Mouse (Mus musculus) left cerebral cortex, postnatal 14 days (tissue): Measurements from ENCODE around the gene Gxylt1. TPM values are rescaled to one million over a fixed set of nuclear protein-coding genes. Genes with fewer than 3 reads are reported as not detected.
"Not testable (repeated sequence)": the region's sequence is repeated elsewhere in the genome, so short reads cannot be mapped to it uniquely, and the experiment has no call there.

ENCODE experiments used
- DNase-seq, 2 experiments: peaks; one replicate each; pipeline ENCODE4 v3.0.0; 2021 to 2022; ENCODE audit warnings: low spot score in 2 of 2, mixed read lengths in 1 of 2
- intact Hi-C: fragments of 180-260 bp; cut with DNase I; formaldehyde crosslinking; loops from one replicate; pipeline ENCODE4 v1.15.1; 2025
- total RNA-seq, 2 experiments: library from RNA; stranded (reverse); gene quantifications; 2 replicates each; pipeline ENCODE4 v1.2.3; 2021

Gxylt1 gene
- total RNA-seq, 2 experiments from 2014 or later = 8.9 to 10.1 TPM

GRCm38 (mm10) chr15:93265728-93266127, 9.3 kb downstream of the Gxylt1 start:
- intact Hi-C loops = loop anchor here (5.0 kb wide), 2 partner anchors 172 to 312 kb away; no protein-coding TSS in a partner anchor

DNA sequence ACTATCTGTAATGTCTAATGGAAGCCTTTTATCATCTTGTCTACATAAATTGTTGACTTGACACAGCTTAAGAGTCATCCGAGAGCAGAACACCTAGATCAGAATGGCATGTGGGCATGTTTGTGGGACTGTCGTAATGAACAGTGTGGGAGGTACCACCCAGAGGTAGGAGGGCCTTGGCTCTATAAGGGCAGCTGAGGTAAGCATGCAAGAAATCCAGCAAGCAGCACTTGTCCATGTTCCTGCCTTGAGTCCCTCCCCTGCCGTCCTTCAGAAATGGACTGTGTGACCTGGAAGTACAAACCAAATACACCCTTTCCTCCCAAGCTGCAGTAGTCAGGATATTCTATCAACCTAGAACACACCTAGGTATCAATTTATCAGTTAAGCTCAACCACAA, 9.7 kb downstream of the Gxylt1 start:
- DNase-seq = no peak
- intact Hi-C loops = loop anchor here (5.0 kb wide), 2 partner anchors 172 to 312 kb away; no protein-coding TSS in a partner anchor

More at GRCm38 (mm10) chr15:93265728-93266127, 9.3 kb downstream of the Gxylt1 start:
- peak; percentile 49 to 79 for DNase-seq

DNA sequence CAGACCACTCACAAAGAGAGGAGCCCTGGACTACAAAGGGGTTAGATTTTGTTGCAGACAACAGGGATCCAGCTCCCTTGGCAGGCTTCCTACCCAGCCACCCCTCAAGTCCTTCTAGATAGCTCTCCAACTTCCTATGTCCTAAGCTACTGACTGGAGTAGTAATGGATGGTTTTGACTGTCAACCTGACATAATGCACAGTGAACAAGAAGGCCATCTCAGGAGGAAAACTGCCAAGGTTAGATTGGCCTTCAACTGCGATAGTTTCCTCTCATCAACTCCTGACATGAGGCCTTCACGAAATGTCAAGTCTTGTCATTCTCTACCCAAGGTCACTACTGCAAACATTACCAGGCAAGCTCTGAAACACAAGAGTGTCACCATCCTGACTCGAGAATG, 10.8 kb downstream of the Gxylt1 start:
- no peak for DNase-seq
- intact Hi-C loops = no loop called here

DNA sequence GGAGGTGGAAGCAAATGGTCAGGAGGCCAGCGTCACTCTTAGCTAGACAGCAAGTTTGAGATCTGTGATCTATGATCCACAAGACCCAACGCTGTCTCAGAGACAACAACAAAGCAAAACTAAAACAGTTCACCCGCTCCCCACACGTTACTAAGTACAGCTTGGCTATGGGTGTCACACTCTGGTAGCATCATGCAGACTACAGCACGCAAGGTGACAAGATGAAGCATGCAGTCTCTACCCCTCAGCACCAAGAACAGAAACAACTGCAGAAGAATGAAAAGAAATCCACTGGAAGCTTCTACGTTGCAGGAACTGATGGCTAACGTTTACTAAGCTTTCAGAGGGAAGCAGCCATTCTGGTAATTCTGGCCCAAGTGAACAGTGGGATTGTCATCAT, 11.4 kb downstream of the Gxylt1 start:
- no peak for DNase-seq
- intact Hi-C loops = no loop called here

DNA sequence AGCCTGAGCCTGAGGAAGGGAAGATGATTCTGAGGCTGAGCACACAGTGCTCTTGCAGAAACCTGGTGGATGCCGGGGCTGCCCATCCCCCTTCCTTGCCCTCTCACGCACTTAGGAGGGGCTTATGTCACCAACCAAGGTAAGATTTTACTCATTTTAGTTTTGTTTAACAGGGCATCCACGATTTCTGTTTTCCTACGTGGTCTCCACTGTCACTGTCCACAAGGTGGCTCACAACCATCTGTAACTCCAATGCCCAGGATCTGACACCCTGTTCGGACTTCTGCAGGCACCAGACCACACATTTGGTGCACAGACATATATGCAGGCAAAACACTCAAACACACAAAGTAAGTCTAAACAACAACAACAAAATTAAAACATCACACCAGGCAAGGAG, 12.2 kb downstream of the Gxylt1 start:
- intact Hi-C loops = no loop called here
- no peak for DNase-seq

- intact Hi-C loops = no loop called here
- no peak for DNase-seq
Measured at GRCm38 (mm10) chr15:93262274-93262673, 12.7 kb downstream of the Gxylt1 start.

GRCm38 (mm10) chr15:93259933-93260332, 15.0 kb downstream of the Gxylt1 start:
- DNase-seq = no peak
- intact Hi-C loops = no loop called here

DNA sequence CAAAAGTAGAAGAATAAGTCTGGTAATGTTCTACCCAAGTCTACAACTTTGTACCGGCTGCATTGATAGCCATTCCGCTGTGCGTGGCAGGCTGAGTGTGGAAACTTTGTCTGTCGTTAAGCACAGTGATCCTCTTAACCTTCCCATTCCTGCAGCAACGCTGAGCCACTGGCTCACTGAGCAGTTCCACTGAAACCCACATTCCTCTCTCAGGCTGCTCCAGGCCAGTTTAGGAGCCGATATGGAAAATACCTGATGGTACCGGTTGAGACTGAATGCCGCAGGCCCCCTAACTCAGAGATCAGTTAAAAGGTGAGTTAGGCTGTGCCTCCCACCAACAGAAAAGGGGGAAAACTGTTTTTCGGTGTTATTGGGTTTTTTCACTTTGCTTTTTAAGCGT, 19.7 kb downstream of the Gxylt1 start:
- DNase-seq = no peak
- intact Hi-C loops = no loop called here

- no peak for DNase-seq
- intact Hi-C loops = no loop called here
Measured at GRCm38 (mm10) chr15:93253172-93253571, 21.8 kb downstream of the Gxylt1 start.

DNA sequence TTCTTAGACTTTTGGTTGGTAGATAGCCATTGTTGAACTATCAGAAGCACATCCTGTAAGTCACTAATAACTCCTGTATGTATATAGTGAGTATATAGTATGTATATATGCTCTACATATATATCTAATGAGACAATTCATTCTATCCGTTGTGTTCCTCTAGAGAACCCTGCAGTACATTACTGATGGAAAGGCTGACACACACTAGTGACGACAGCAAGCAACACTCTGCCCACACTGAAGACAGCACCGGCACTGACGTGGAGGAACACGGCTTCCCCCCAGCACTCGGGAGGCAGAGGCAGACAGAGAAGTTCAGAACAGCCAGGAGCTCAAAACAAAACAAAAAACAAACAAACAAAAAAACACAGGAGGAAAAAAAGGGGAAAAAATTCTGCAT, 22.6 kb downstream of the Gxylt1 start:
- peak in 1 of 2 experiments; percentile 37 for DNase-seq
- intact Hi-C loops = no loop called here

GRCm38 (mm10) chr15:93251553-93252250, 23.3 kb downstream of the Gxylt1 start:
- intact Hi-C loops = no loop called here
- DNase-seq = peak; percentile 53 to 55

DNA sequence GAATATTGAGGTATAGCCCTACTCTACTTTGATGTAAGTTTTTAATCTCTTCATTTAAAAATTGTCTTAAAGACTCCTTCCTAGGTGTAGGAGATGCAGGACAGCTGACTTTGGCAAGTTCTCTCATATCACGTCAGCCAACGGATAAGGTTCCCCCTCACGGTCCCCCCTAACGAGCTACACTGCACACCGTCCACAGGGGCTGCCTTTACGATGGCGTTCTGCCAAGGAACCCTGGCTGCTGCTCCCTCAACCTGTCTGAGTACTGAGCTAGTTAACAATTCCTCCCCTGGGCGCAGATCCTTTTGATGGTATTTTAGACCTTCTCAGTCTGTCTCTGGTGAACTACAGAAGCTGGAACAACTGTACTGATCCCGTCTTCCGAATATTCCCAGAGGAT, 31.8 kb downstream of the Gxylt1 start:
- DNase-seq = no peak
- intact Hi-C loops = no loop called here

GRCm38 (mm10) chr15:93236456-93236855, 38.5 kb downstream of the Gxylt1 start:
- not testable (repeated sequence) for DNase-seq

DNA sequence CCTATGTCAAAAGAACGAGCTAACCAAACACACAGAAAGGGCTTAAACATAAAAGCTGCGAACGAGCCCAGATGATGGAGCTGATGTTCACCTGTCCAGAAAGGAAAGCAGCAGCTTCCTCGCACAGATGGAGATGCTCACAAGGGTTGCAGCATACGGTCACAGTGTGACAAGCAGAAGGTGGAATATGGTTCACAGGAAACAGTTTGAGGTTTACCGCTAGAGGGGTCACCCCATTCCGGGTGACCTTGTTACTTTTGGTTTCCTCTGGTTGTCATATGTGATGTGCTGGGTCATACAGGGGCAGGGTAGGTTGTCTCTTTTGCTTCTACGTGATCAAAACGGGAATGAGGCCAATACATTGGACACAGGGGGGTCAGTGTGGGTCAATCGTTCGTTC, 46.0 kb downstream of the Gxylt1 start:
- intact Hi-C loops = loop anchor here (10.0 kb wide), 2 partner anchors 704 to 964 kb away; no protein-coding TSS in a partner anchor
- no peak for DNase-seq

More at GRCm38 (mm10) chr15:93236456-93236855, 38.5 kb downstream of the Gxylt1 start:
- intact Hi-C loops = not testable (repeated sequence)

- no peak for DNase-seq
- intact Hi-C loops = loop anchor here (10.0 kb wide), 2 partner anchors 704 to 964 kb away; no protein-coding TSS in a partner anchor
Measured at GRCm38 (mm10) chr15:93228375-93228774, 46.6 kb downstream of the Gxylt1 start.

GRCm38 (mm10) chr15:93227764-93228079, 47.3 kb downstream of the Gxylt1 start:
- intact Hi-C loops = loop anchor here (10.0 kb wide), 2 partner anchors 703 to 963 kb away; no protein-coding TSS in a partner anchor

DNA sequence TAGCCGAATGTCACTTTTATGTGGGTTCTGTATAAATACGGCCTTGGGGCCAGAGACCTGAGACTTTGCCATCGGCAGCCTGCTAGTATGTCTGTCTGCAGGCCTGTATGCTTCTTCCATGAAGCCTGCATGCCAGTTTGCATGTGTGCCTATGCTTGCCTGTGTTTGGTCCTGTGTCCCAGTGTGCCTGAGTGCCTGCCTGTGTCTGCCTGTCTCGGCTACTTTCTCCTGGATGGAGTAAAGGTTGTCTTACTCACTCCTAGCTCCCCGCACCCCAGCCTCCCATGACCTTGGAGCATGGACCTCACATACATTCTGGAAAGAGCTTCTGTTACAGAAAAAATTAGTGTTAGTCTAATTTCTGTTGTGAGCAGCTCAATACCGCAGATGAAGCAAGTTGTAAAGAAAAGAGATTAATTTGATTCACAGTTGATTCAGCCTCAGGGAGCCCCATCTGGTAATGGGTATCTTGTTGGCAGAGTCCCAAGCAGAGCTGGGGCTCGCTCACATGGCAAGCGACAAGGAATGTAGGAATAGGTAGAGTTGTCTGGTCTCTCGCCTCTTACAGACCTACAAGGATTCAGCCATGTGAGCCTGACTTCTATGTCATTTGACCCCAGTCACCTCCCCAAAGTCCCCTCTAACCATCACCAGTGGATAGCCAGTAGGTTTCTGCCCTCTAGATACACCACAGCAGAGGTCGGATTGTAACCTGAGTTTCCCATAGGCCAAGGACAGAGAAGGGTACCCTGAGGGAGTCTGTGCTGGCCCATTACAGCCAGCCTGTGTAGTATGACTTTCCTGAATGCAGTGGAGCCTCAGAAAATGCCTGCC, 47.8 kb downstream of the Gxylt1 start:
- intact Hi-C loops = loop anchor here (10.0 kb wide), 2 partner anchors 702 to 962 kb away; no protein-coding TSS in a partner anchor
- no peak for DNase-seq

More at GRCm38 (mm10) chr15:93227764-93228079, 47.3 kb downstream of the Gxylt1 start:
- peak; percentile 59 to 64 for DNase-seq

- intact Hi-C loops = loop anchor here (10.0 kb wide), 2 partner anchors 698 to 958 kb away; no protein-coding TSS in a partner anchor
- no peak for DNase-seq
Measured at GRCm38 (mm10) chr15:93222475-93222874, 52.5 kb downstream of the Gxylt1 start.

DNA sequence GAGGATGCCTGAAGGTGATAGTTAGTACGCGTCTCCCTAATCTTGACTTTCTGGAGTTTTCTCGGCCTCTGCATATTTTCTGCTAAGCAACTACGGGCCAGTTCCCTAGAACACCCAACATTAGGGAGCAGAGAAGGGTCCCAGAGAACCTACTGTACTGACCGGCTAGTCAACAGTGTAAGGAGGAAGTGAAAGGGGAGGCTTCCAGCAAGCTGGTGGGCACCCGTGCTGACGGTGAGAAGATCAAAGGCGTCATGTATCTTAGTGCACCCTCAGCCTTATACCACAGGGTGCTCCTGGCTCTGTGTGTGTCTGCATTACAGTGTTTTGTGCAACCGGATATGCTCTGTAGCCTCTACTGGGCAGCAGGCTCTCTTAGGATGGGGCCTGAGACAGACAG, 62.4 kb downstream of the Gxylt1 start:
- intact Hi-C loops = loop anchor here (10.0 kb wide), 2 partner anchors 268 to 618 kb away; no protein-coding TSS in a partner anchor
- no peak for DNase-seq

- DNase-seq = no peak
- intact Hi-C loops = no loop called here
Measured at GRCm38 (mm10) chr15:93204861-93205260, 70.1 kb downstream of the Gxylt1 start.
